Mouse (Mus musculus) lung, postnatal 0 days (tissue): ENCODE data around the gene Itgb2l.

Experiments
- CTCF ChIP-seq: IDR thresholded peaks from 2 replicates; pipeline ENCODE4 v1.5.1; 2016; ENCODE audit warnings: antibody characterized with exemption, mild to moderate bottlenecking
- EP300 ChIP-seq: IDR thresholded peaks from 2 replicates; pipeline ENCODE4 v1.6.1; 2016; ENCODE audit warnings: antibody characterized with exemption, mild to moderate bottlenecking, control low read depth

DNA sequence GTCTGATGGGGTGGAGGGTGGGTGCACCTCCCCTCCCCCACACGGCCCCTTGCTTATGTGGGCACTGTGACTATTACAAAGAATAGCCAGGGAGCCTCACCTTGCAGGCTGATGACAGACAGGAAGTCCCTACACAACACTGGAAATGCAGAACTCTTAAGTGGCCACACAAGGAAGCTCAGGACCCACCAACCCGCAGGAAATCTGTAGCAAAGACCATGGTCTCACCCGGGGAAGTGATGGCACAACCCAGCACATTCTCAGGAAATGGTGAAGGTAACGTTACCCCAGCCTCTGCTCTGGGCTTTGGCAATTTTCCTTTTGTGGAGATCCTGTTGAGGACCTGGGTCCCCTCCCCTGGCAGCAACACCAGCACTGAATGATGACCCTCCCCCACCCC lies 3.7 kb downstream of the Itgb2l start:
- TF ChIP-seq CTCF (no peak), EP300 (no peak)
